ENCODE assay signal across 10 mouse cellular contexts in genomic region chr8:122678896-122679210, GRCm38 (mm10). TPM values are rescaled to one million over a fixed set of nuclear protein-coding genes. Genes with fewer than 3 reads are reported as not detected.
A peak's percentile ranks its signal among the peaks of the same experiment; 100 is the strongest.
DNase-seq lines count a peak whose midpoint lies in the region; ATAC-seq and TF ChIP-seq lines count a peak whose summit lies in the region.
"Had no signal": no experiment of that assay in that cellular context is flagged by ENCODE, and none has a peak within 500 bp of the region (broad histone marks: within the 10 kb centered on the region; RNA-seq: fewer than 3 reads in every experiment).

No protein-coding gene starts in this region.

- H3K9ac ChIP-seq in kidney, postnatal 0 days (ENCODE audit: low read depth, low read length): peak overlapping the region; percentile 55; the same call in 1 of the 2 replicates
- no peak overlapping the region for H3K9ac ChIP-seq in embryonic facial prominence, embryonic 11.5 days (replicated peaks; ENCODE audit: low read length)
- no peak overlapping the region for H3K9ac ChIP-seq in intestine, embryonic 15.5 days
- H3K9ac ChIP-seq in midbrain, postnatal 0 days (replicated peaks; ENCODE audit: low read length, poor library complexity, severe bottlenecking): peak overlapping the region; percentile 83

- no peak for TF ChIP-seq CTCF in kidney, postnatal 0 days (IDR thresholded peaks at IDR 0.05; ENCODE audit: low read depth)
- TF ChIP-seq CTCF in midbrain, postnatal 0 days (IDR thresholded peaks at IDR 0.05): no peak

- H3K36me3 ChIP-seq in kidney, postnatal 0 days (ENCODE audit: insufficient read depth, low read length): no peaks in the 10 kb centered on the region
- no peaks in the 10 kb centered on the region for H3K36me3 ChIP-seq in embryonic facial prominence, embryonic 11.5 days (replicated peaks; ENCODE audit: control insufficient read depth, insufficient read depth, low read depth, low read length)
- no peaks in the 10 kb centered on the region for H3K36me3 ChIP-seq in intestine, embryonic 15.5 days
- H3K36me3 ChIP-seq in midbrain, postnatal 0 days (ENCODE audit: insufficient read depth, low read length): no peaks in the 10 kb centered on the region

- H3K4me3 ChIP-seq in kidney, postnatal 0 days (replicated peaks; ENCODE audit: low read depth, low read length): peak overlapping the region; percentile 66
- H3K4me3 ChIP-seq in embryonic facial prominence, embryonic 11.5 days (ENCODE audit: low read depth, low read length): peak overlapping the region; percentile 69
- H3K4me3 ChIP-seq in intestine, embryonic 15.5 days (replicated peaks): peak overlapping the region; percentile 67
- peak overlapping the region; percentile 93 for H3K4me3 ChIP-seq in midbrain, postnatal 0 days (ENCODE audit: low read depth, low read length)

- 0 out of 2 replicates have a peak, but pooled peaks cover 7% of the 10 kb centered on the region for H3K4me1 ChIP-seq in kidney, postnatal 0 days (replicated peaks; ENCODE audit: insufficient read depth, low read length)
- H3K4me1 ChIP-seq in embryonic facial prominence, embryonic 11.5 days (ENCODE audit: control insufficient read depth, insufficient read depth, low read length): peaks cover 2% of the 10 kb centered on the region; the same call in 1 of the 2 replicates
- peaks cover 19% of the 10 kb centered on the region for H3K4me1 ChIP-seq in intestine, embryonic 15.5 days (replicated peaks)
- peaks cover 14% of the 10 kb centered on the region for H3K4me1 ChIP-seq in midbrain, postnatal 0 days (ENCODE audit: insufficient read depth, low read length)

- WGBS in kidney, postnatal 0 days: 2% methylated on average over 14 of the region's 14 CpGs
- WGBS in embryonic facial prominence, embryonic 11.5 days: 1% methylated on average over 14 of the region's 14 CpGs
- WGBS in intestine, embryonic 15.5 days: 3% methylated on average over 14 of the region's 14 CpGs
- under 1% methylated on average over 14 of the region's 14 CpGs for WGBS in midbrain, postnatal 0 days

- H3K4me2 ChIP-seq in kidney, postnatal 0 days (ENCODE audit: low read length): peak overlapping the region; percentile 98
- peak overlapping the region; percentile 99 for H3K4me2 ChIP-seq in embryonic facial prominence, embryonic 11.5 days (ENCODE audit: low read depth, low read length)
- H3K4me2 ChIP-seq in intestine, embryonic 15.5 days (replicated peaks): peak overlapping the region; percentile 97
- H3K4me2 ChIP-seq in midbrain, postnatal 0 days (ENCODE audit: low read depth, low read length, poor library complexity, severe bottlenecking): peak overlapping the region; percentile 72

- peaks cover 26% of the 10 kb centered on the region for H3K27me3 ChIP-seq in kidney, postnatal 0 days (ENCODE audit: insufficient read depth, low read length)
- peaks cover 52% of the 10 kb centered on the region for H3K27me3 ChIP-seq in embryonic facial prominence, embryonic 11.5 days (ENCODE audit: control insufficient read depth, insufficient read depth, low read length)
- H3K27me3 ChIP-seq in intestine, embryonic 15.5 days (replicated peaks): peaks cover 61% of the 10 kb centered on the region
- no peaks in the 10 kb centered on the region for H3K27me3 ChIP-seq in midbrain, postnatal 0 days (ENCODE audit: insufficient read depth, low read length)

- no peak for DNase-seq in kidney, postnatal 0 days (ENCODE audit: low spot score)
- DNase-seq in kidney, adult 8-10 months: no peak
- DNase-seq in embryonic facial prominence, embryonic 11.5 days (ENCODE audit: low spot score): no peak
- DNase-seq in midbrain, postnatal 0 days (ENCODE audit: low spot score): no peak
- no peak for DNase-seq in right cerebral cortex, postnatal 36 days (ENCODE audit: low spot score in 2 of 2)
- DNase-seq in frontal cortex, postnatal 10 days (ENCODE audit: low spot score in 2 of 2): no peak
- DNase-seq in right cerebral cortex, postnatal 14 days: no peak

- ATAC-seq in kidney, postnatal 0 days (replicated peaks; ENCODE audit: low FRiP score, low read depth): no peak
- no peak for ATAC-seq in embryonic facial prominence, embryonic 11.5 days (replicated peaks; ENCODE audit: insufficient number of reproducible peaks, low FRiP score, low TSS enrichment, low read depth)
- ATAC-seq in intestine, embryonic 15.5 days: no peak
- ATAC-seq in midbrain, postnatal 0 days (ENCODE audit: low FRiP score): no peak

- H3K27ac ChIP-seq in kidney, postnatal 0 days: no peak overlapping the region
- no peak overlapping the region for H3K27ac ChIP-seq in embryonic facial prominence, embryonic 11.5 days (replicated peaks; ENCODE audit: low read depth, low read length)
- H3K27ac ChIP-seq in intestine, embryonic 15.5 days: peak overlapping the region; percentile 57
- H3K27ac ChIP-seq in midbrain, postnatal 0 days (ENCODE audit: low read depth, low read length): 0 out of 2 replicates have a peak overlapping the region, but pooled peaks have one; percentile 87

- no peaks in the 10 kb centered on the region for H3K9me3 ChIP-seq in kidney, postnatal 0 days (replicated peaks; ENCODE audit: low read length)
- no peaks in the 10 kb centered on the region for H3K9me3 ChIP-seq in embryonic facial prominence, embryonic 11.5 days (replicated peaks; ENCODE audit: control insufficient read depth, low read length)
- H3K9me3 ChIP-seq in intestine, embryonic 15.5 days: no peaks in the 10 kb centered on the region
- no peaks in the 10 kb centered on the region for H3K9me3 ChIP-seq in midbrain, postnatal 0 days (ENCODE audit: low read length)

RNA-seq across cellular contexts. Expression of gene Cbfa2t3, which starts 20.1 kb away (rescaled TPM):
- 3.6 and 4.4 TPM in 2 replicates for polyA plus RNA-seq in kidney, postnatal 0 days (2015; fragmentation: Nextera tagmentation; extraction: Ambion mirVana)
- 1.9 and 2.1 TPM in 2 replicates for polyA plus RNA-seq in embryonic facial prominence, embryonic 11.5 days (2014; fragmentation: Nextera tagmentation; extraction: Ambion mirVana)
- 4.6 and 4.7 TPM in 2 replicates for polyA plus RNA-seq in intestine, embryonic 15.5 days (2015; fragmentation: Nextera tagmentation; extraction: Ambion mirVana)
- 11.1 and 11.8 TPM in 2 replicates for total RNA-seq in midbrain, postnatal 0 days (2014; rRNA removed)
- polyA plus RNA-seq in midbrain, postnatal 0 days (2015; fragmentation: Nextera tagmentation; extraction: Ambion mirVana): 13.3 and 15.9 TPM in 2 replicates

RNA-seq across cellular contexts. Expression of gene Pabpn1l, which starts 56.3 kb away (rescaled TPM):
- polyA plus RNA-seq in kidney, postnatal 0 days (2015; fragmentation: Nextera tagmentation; extraction: Ambion mirVana): 0.15 and 0.22 TPM in 2 replicates
- polyA plus RNA-seq in embryonic facial prominence, embryonic 11.5 days (2014; fragmentation: Nextera tagmentation; extraction: Ambion mirVana): not detected in 2 replicates
- polyA plus RNA-seq in intestine, embryonic 15.5 days (2015; fragmentation: Nextera tagmentation; extraction: Ambion mirVana): not detected in 2 replicates
- not detected in 2 replicates for total RNA-seq in midbrain, postnatal 0 days (2014; rRNA removed)
- not detected in 2 replicates for polyA plus RNA-seq in midbrain, postnatal 0 days (2015; fragmentation: Nextera tagmentation; extraction: Ambion mirVana)
- total RNA-seq: gastrocnemius, postnatal 25 days; neutrophil, adult 5-6 weeks had no signal

Comparison
In these comparisons a context has a peak if more than half of its experiments do, and no peak if none do; other contexts are left out.
1. H3K27ac ChIP-seq: peak in intestine, embryonic 15.5 days (single experiment) and midbrain, postnatal 0 days (single experiment); none in kidney, postnatal 0 days (single experiment) and embryonic facial prominence, embryonic 11.5 days (single experiment).
2. H3K9ac ChIP-seq: peak in kidney, postnatal 0 days (single experiment) and midbrain, postnatal 0 days (single experiment); none in embryonic facial prominence, embryonic 11.5 days (single experiment) and intestine, embryonic 15.5 days (single experiment).
3. Peak in every context shown above with its lines, with median percentiles within 50 percentile points of each other: H3K4me2 ChIP-seq and H3K4me3 ChIP-seq.